Mouse (Mus musculus) neural tube, embryonic 15.5 days (tissue): ENCODE measurements at regions not wholly inside any gene's neighbourhood (a gene's known extent, or its start where the extent isn't known, plus 50 kb on each side); places are given as distances from the start of the nearest gene placed in this dataset.

ENCODE experiments used
- ATAC-seq: fragments of 200-750 bp; cut with Nextera tagmentation; 2 replicates; pipeline ENCODE4 v1.8.0; 2017; ENCODE audit warnings: mild to moderate bottlenecking, moderate TSS enrichment, moderate library complexity; ENCODE audit not compliant: low FRiP score
- H3K27ac ChIP-seq: fragments of 300-500 bp; sonication (generic); replicated peaks from 2 replicates; pipeline ENCODE4 v1.5.1; 2015; ENCODE audit warnings: mild to moderate bottlenecking, inconsistent platforms
- H3K27me3 ChIP-seq: fragments of 300-500 bp; sonication (generic); replicated peaks from 2 replicates; pipeline ENCODE4 v1.6.1; 2015; ENCODE audit warnings: inconsistent platforms
- H3K36me3 ChIP-seq: fragments of 300-500 bp; sonication (generic); 2 replicates; pipeline ENCODE4 v1.6.1; 2015; ENCODE audit warnings: inconsistent platforms
- H3K4me1 ChIP-seq: fragments of 300-500 bp; sonication (generic); 2 replicates; pipeline ENCODE4 v1.6.1; 2015; ENCODE audit warnings: inconsistent platforms
- H3K4me2 ChIP-seq: fragments of 300-500 bp; sonication (generic); 2 replicates; pipeline ENCODE4 v1.6.1; 2015; ENCODE audit warnings: inconsistent platforms, mild to moderate bottlenecking, moderate library complexity
- H3K4me3 ChIP-seq: fragments of 300-500 bp; sonication (generic); replicated peaks from 2 replicates; pipeline ENCODE4 v1.5.1; 2015; ENCODE audit warnings: mild to moderate bottlenecking, inconsistent platforms
- H3K9ac ChIP-seq: fragments of 300-500 bp; sonication (generic); replicated peaks from 2 replicates; pipeline ENCODE4 v1.6.1; 2015; ENCODE audit warnings: mild to moderate bottlenecking, inconsistent platforms
- H3K9me3 ChIP-seq: fragments of 300-500 bp; sonication (generic); replicated peaks from 2 replicates; pipeline ENCODE4 v1.6.1; 2016; ENCODE audit warnings: inconsistent platforms
- WGBS: fragments of 180-500 bp; shearing (Covaris S2); methylation state at CpG from one replicate; pipeline ENCODE4 v1.1.7; 2015; ENCODE audit warnings: mixed read lengths; 5-methylcytosine and 5-hydroxymethylcytosine counted together

DNA sequence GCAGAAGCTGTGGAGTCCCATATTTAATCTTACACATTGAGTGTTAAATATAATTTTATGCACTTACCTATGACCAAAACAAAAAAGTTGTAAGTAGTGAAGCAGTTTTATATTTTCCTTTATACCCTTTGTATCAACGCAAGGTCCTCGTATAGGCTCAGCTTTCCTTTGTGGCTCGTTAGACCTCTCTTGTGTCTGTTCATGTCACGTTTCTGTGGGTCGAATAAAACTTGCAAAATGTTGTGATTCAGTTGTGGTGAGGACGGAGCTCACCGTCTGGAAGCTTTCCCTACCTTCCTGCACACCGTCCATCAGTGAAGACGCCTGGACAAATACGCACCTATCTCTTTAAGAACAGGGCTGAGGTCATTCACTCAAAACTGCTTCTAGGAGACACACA lies 64.9 kb upstream of the Cpsf6 start:
- Histone ChIP-seq H3K27me3 (no peaks in the 10 kb centered on the region), H3K9me3 (no peaks in the 10 kb centered on the region), H3K36me3 (no peaks in the 10 kb centered on the region), H3K27ac (no peak overlapping the region), H3K4me3 (no peak overlapping the region), H3K4me2 (no peak overlapping the region), H3K4me1 (0 out of 2 replicates have a peak, but pooled peaks cover 4% of the 10 kb centered on the region), H3K9ac (no peak overlapping the region)
- 92% methylated on average over 10 of the region's 10 CpGs for WGBS
- ATAC-seq: no peak

GRCm38 (mm10) chr10:117443426-117444350 lies 63.9 kb upstream of the Cpsf6 start:
- H3K36me3 ChIP-seq: no peaks in the 10 kb centered on the region
- no peak overlapping the region for H3K9ac ChIP-seq
- no peaks in the 10 kb centered on the region for H3K27me3 ChIP-seq
- ATAC-seq: no peak
- H3K4me1 ChIP-seq: 0 out of 2 replicates have a peak, but pooled peaks cover 4% of the 10 kb centered on the region
- H3K4me3 ChIP-seq: no peak overlapping the region
- 92% methylated on average over 4 of the region's 4 CpGs for WGBS
- no peaks in the 10 kb centered on the region for H3K9me3 ChIP-seq
- H3K27ac ChIP-seq: no peak overlapping the region
- H3K4me2 ChIP-seq: no peak overlapping the region

- Histone ChIP-seq H3K9me3 (no peaks in the 10 kb centered on the region), H3K4me2 (no peak overlapping the region; the same call in 1 of the 2 replicates), H3K9ac (no peak overlapping the region), H3K4me3 (no peak overlapping the region), H3K27me3 (no peaks in the 10 kb centered on the region), H3K4me1 (0 out of 2 replicates have a peak, but pooled peaks cover 4% of the 10 kb centered on the region), H3K36me3 (no peaks in the 10 kb centered on the region), H3K27ac (no peak overlapping the region)
- no peak for ATAC-seq
- 86% methylated on average over 17 of the region's 17 CpGs for WGBS
These were observed 62.4 kb upstream of the Cpsf6 start for GRCm38 (mm10) chr10:117441979-117442803.

- Histone ChIP-seq H3K4me3 (no peak overlapping the region), H3K27me3 (peaks cover under 1% of the 10 kb centered on the region; the same call in 1 of the 2 replicates), H3K9me3 (no peaks in the 10 kb centered on the region), H3K4me2 (peak overlapping the region; percentile 44), H3K9ac (no peak overlapping the region), H3K27ac (no peak overlapping the region), H3K36me3 (no peaks in the 10 kb centered on the region), H3K4me1 (0 out of 2 replicates have a peak, but pooled peaks cover 7% of the 10 kb centered on the region)
- WGBS: 23% methylated on average over 24 of the region's 24 CpGs
- ATAC-seq: no peak
These were observed 61.5 kb upstream of the Cpsf6 start for GRCm38 (mm10) chr10:117441121-117441978.

GRCm38 (mm10) chr10:117440225-117440976 lies 60.6 kb upstream of the Cpsf6 start:
- no peak overlapping the region for H3K4me2 ChIP-seq
- H3K4me3 ChIP-seq: no peak overlapping the region
- H3K27ac ChIP-seq: no peak overlapping the region
- H3K4me1 ChIP-seq: peaks cover 11% of the 10 kb centered on the region; the same call in 1 of the 2 replicates
- no peaks in the 10 kb centered on the region for H3K9me3 ChIP-seq
- no peaks in the 10 kb centered on the region for H3K36me3 ChIP-seq
- no peak for ATAC-seq
- 88% methylated on average over 9 of the region's 9 CpGs for WGBS
- no peak overlapping the region for H3K9ac ChIP-seq
- peaks cover 3% of the 10 kb centered on the region; the same call in 1 of the 2 replicates for H3K27me3 ChIP-seq

DNA sequence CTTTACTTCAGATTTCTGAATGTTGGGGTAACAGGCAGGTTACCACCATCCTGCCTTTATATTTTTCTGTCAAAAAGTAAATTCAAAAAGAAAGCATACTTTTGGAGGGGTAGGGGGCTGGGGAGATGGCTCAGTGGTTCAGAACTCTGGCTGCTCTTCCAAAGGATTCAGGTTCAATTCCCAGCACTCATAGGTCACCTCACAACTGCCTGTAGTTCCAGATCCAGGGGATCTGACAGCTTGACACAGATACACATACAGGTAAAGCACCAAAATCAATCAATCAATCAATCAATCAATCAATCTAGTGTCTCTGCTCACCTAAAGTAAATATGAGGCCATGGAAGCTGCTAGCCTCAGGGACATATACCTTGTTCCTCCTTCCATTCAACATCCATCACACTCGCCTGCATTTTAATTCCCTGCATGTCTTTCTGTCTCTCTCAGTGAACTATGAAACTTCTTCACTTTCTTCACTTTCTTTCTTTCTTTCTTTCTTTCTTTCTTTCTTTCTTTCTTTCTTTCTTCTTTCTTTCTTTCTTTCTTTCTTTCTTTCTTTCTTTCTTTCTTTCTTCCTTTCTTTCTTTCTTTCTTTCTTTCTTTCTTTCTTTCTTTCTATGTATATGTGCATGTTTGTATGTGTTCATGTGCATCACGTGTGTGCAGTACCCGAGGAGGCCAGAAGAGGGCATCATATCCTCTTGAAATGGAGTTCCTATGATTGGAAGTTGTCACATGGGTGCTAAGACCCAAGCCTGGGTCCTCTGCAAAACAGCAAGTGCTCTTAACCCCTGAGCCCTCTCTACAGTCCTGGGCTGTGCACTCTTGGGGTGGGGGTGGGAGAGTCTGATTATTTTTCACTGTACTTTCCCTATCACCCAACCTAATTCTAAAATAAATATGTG lies 59.6 kb upstream of the Cpsf6 start:
- Histone ChIP-seq H3K4me2 (no peak overlapping the region), H3K9ac (no peak overlapping the region), H3K4me3 (no peak overlapping the region), H3K4me1 (peaks cover 18% of the 10 kb centered on the region), H3K27me3 (peaks cover 3% of the 10 kb centered on the region; the same call in 1 of the 2 replicates), H3K27ac (no peak overlapping the region), H3K9me3 (no peaks in the 10 kb centered on the region), H3K36me3 (no peaks in the 10 kb centered on the region)
- no peak for ATAC-seq
- WGBS: 92% methylated on average over 3 of the region's 3 CpGs

DNA sequence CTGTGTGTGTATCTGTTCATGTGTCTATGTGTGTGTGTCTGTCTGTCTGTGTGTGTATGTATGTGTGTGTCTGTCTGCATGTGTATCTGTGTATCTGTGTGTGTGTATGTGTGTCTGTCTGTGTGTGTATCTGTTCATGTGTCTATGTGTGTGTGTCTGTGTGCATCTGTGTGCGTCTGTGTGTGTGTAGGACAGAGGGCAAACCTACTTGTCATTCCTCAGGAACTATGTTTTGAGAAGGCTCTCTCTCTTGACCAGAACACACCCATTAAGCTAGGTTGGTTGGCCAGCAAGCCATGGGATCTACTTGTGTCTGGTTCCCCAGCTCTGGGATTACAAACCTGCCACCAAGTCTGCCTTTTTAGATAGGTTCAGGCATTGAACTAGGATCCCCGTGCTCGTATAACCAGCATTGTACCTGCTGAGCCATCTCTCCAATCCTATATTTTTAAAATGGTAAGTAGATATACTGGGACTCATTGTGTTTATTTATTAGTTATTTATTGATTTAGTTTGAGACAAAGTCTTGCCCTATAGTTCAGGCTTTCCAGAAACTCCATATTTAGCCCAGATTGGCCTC lies 58.9 kb upstream of the Cpsf6 start:
- no peak overlapping the region for H3K4me2 ChIP-seq
- H3K4me3 ChIP-seq: no peak overlapping the region
- H3K27me3 ChIP-seq: peaks cover 3% of the 10 kb centered on the region; the same call in 1 of the 2 replicates
- no peak overlapping the region for H3K27ac ChIP-seq
- H3K9ac ChIP-seq: no peak overlapping the region
- peaks cover 18% of the 10 kb centered on the region for H3K4me1 ChIP-seq
- no peak for ATAC-seq
- H3K9me3 ChIP-seq: no peaks in the 10 kb centered on the region
- H3K36me3 ChIP-seq: no peaks in the 10 kb centered on the region
- 94% methylated on average over 3 of the region's 3 CpGs for WGBS

GRCm38 (mm10) chr10:117437970-117438369 lies 58.2 kb upstream of the Cpsf6 start:
- Histone ChIP-seq H3K4me1 (peaks cover 18% of the 10 kb centered on the region), H3K4me2 (no peak overlapping the region), H3K36me3 (no peaks in the 10 kb centered on the region), H3K27ac (no peak overlapping the region), H3K4me3 (no peak overlapping the region), H3K27me3 (peaks cover 3% of the 10 kb centered on the region; the same call in 1 of the 2 replicates), H3K9ac (no peak overlapping the region), H3K9me3 (no peaks in the 10 kb centered on the region)
- no peak for ATAC-seq
- 97% methylated on average over 2 of the region's 2 CpGs for WGBS

- Histone ChIP-seq H3K27me3 (peaks cover 3% of the 10 kb centered on the region; the same call in 1 of the 2 replicates), H3K9me3 (no peaks in the 10 kb centered on the region), H3K9ac (no peak overlapping the region), H3K27ac (no peak overlapping the region), H3K4me1 (peaks cover 18% of the 10 kb centered on the region), H3K4me2 (no peak overlapping the region), H3K4me3 (no peak overlapping the region), H3K36me3 (no peaks in the 10 kb centered on the region)
- 44% methylated on average over 27 of the region's 27 CpGs for WGBS
- no peak for ATAC-seq
These were observed 57.3 kb upstream of the Cpsf6 start for GRCm38 (mm10) chr10:117436875-117437715.
